Mouse (Mus musculus) forebrain, embryonic 15.5 days (tissue): Measurements from ENCODE around the gene Arnt2. TPM values are rescaled to one million over a fixed set of nuclear protein-coding genes. Genes with fewer than 3 reads are reported as not detected.

ENCODE experiments used
- ATAC-seq: fragments of 200-750 bp; cut with Nextera tagmentation; replicated peaks from 2 replicates; pipeline ENCODE4 v1.8.0; 2017; ENCODE audit warnings: mild to moderate bottlenecking, moderate TSS enrichment, moderate library complexity
- H3K27ac ChIP-seq: fragments of 300-500 bp; sonication (generic); replicated peaks from 2 replicates; pipeline ENCODE4 v1.5.1; 2015; ENCODE audit warnings: mild to moderate bottlenecking, inconsistent platforms
- H3K27me3 ChIP-seq: fragments of 300-500 bp; sonication (generic); 2 replicates; pipeline ENCODE4 v1.6.1; 2015; ENCODE audit warnings: inconsistent platforms
- H3K36me3 ChIP-seq: fragments of 300-500 bp; sonication (generic); 2 replicates; pipeline ENCODE4 v1.6.1; 2015; ENCODE audit warnings: mild to moderate bottlenecking, inconsistent platforms
- H3K4me1 ChIP-seq: fragments of 300-500 bp; sonication (generic); 2 replicates; pipeline ENCODE4 v1.6.1; 2015; ENCODE audit warnings: inconsistent platforms
- H3K4me2 ChIP-seq: fragments of 300-500 bp; sonication (generic); replicated peaks from 2 replicates; pipeline ENCODE4 v1.6.1; 2015; ENCODE audit warnings: mild to moderate bottlenecking, inconsistent platforms
- H3K4me3 ChIP-seq: fragments of 300-500 bp; sonication (generic); 2 replicates; pipeline ENCODE4 v1.5.1; 2015; ENCODE audit warnings: mild to moderate bottlenecking, inconsistent platforms
- H3K9ac ChIP-seq: fragments of 300-500 bp; sonication (generic); replicated peaks from 2 replicates; pipeline ENCODE4 v1.6.1; 2015; ENCODE audit warnings: mild to moderate bottlenecking, inconsistent platforms
- H3K9me3 ChIP-seq: fragments of 300-500 bp; sonication (generic); 2 replicates; pipeline ENCODE4 v1.6.1; 2016; ENCODE audit warnings: inconsistent platforms
- whole genome bisulfite sequencing: fragments of 180-500 bp; shearing (Covaris S2); methylation state at CpG from one replicate; pipeline ENCODE4 v1.1.7; 2015; ENCODE audit warnings: mixed read lengths; 5-methylcytosine and 5-hydroxymethylcytosine counted together
- polyA plus RNA-seq: library from polyadenylated mRNA; unstranded; fragments of >200 nt; fragmentation: Nextera tagmentation; extraction: Ambion mirVana; gene quantifications from 2 replicates; pipeline ENCODE4 v1.2.1, GENCODE M21; 2015

Arnt2 gene
- polyA plus RNA-seq, 1 experiment from 2014 or later, result 61.2 TPM

GRCm38 (mm10) chr7:84386472-84386871 is 23.5 kb downstream of the Arnt2 start:
- H3K4me1 ChIP-seq, result no peaks in the 10 kb centered on the region
- 42% methylated on average over 1 of the region's 1 CpGs for WGBS
- ATAC-seq, result no peak
- H3K36me3 ChIP-seq, result no peaks in the 10 kb centered on the region
- no peak overlapping the region for H3K4me3 ChIP-seq
- H3K9ac ChIP-seq, result no peak overlapping the region
- H3K9me3 ChIP-seq, result no peaks in the 10 kb centered on the region
- no peaks in the 10 kb centered on the region for H3K27me3 ChIP-seq
- H3K4me2 ChIP-seq, result no peak overlapping the region
- H3K27ac ChIP-seq, result no peak overlapping the region

GRCm38 (mm10) chr7:84384778-84385177 is 25.2 kb downstream of the Arnt2 start:
- H3K27me3 ChIP-seq, result no peaks in the 10 kb centered on the region
- H3K9ac ChIP-seq, result no peak overlapping the region
- no peaks in the 10 kb centered on the region for H3K36me3 ChIP-seq
- no peak overlapping the region for H3K4me2 ChIP-seq
- no peak overlapping the region for H3K4me3 ChIP-seq
- H3K4me1 ChIP-seq, result no peaks in the 10 kb centered on the region
- H3K9me3 ChIP-seq, result no peaks in the 10 kb centered on the region
- 95% methylated on average over 4 of the region's 4 CpGs for WGBS
- ATAC-seq, result no peak
- H3K27ac ChIP-seq, result no peak overlapping the region

- ATAC-seq, result no peak
- Histone ChIP-seq H3K4me2 (no peak overlapping the region), H3K9me3 (no peaks in the 10 kb centered on the region), H3K4me1 (no peaks in the 10 kb centered on the region), H3K36me3 (no peaks in the 10 kb centered on the region), H3K27me3 (no peaks in the 10 kb centered on the region), H3K9ac (no peak overlapping the region), H3K27ac (no peak overlapping the region), H3K4me3 (no peak overlapping the region)
- WGBS, result 94% methylated on average over 7 of the region's 7 CpGs
Observed at GRCm38 (mm10) chr7:84384086-84384485, 25.9 kb downstream of the Arnt2 start.

GRCm38 (mm10) chr7:84382346-84382745 is 27.6 kb downstream of the Arnt2 start:
- WGBS, result 88% methylated on average over 3 of the region's 3 CpGs
- Histone ChIP-seq H3K27ac (no peak overlapping the region), H3K36me3 (no peaks in the 10 kb centered on the region), H3K4me2 (no peak overlapping the region), H3K9me3 (no peaks in the 10 kb centered on the region), H3K4me1 (no peaks in the 10 kb centered on the region), H3K4me3 (no peak overlapping the region), H3K9ac (no peak overlapping the region), H3K27me3 (no peaks in the 10 kb centered on the region)
- ATAC-seq, result no peak

GRCm38 (mm10) chr7:84380810-84381209 is 29.2 kb downstream of the Arnt2 start:
- Histone ChIP-seq H3K4me1 (no peaks in the 10 kb centered on the region), H3K4me2 (no peak overlapping the region), H3K9ac (no peak overlapping the region), H3K9me3 (no peaks in the 10 kb centered on the region), H3K27me3 (no peaks in the 10 kb centered on the region), H3K36me3 (no peaks in the 10 kb centered on the region), H3K4me3 (no peak overlapping the region), H3K27ac (no peak overlapping the region)
- no peak for ATAC-seq

GRCm38 (mm10) chr7:84377330-84377729 is 32.6 kb downstream of the Arnt2 start:
- Histone ChIP-seq H3K27me3 (no peaks in the 10 kb centered on the region), H3K4me3 (no peak overlapping the region), H3K36me3 (no peaks in the 10 kb centered on the region), H3K4me1 (peaks cover 7% of the 10 kb centered on the region; the same call in 1 of the 2 replicates), H3K9ac (no peak overlapping the region), H3K27ac (no peak overlapping the region), H3K9me3 (no peaks in the 10 kb centered on the region), H3K4me2 (no peak overlapping the region)
- ATAC-seq, result no peak
- WGBS, result 77% methylated on average over 5 of the region's 5 CpGs

- WGBS, result 95% methylated on average over 4 of the region's 4 CpGs
- Histone ChIP-seq H3K9ac (no peak overlapping the region), H3K27me3 (no peaks in the 10 kb centered on the region), H3K9me3 (no peaks in the 10 kb centered on the region), H3K36me3 (no peaks in the 10 kb centered on the region), H3K27ac (no peak overlapping the region), H3K4me1 (peaks cover 16% of the 10 kb centered on the region; the same call in 1 of the 2 replicates), H3K4me2 (no peak overlapping the region), H3K4me3 (no peak overlapping the region)
- no peak for ATAC-seq
Observed at GRCm38 (mm10) chr7:84373691-84374090, 36.3 kb downstream of the Arnt2 start.

- Histone ChIP-seq H3K4me1 (peaks cover 16% of the 10 kb centered on the region; the same call in 1 of the 2 replicates), H3K27ac (peak overlapping the region; percentile 75), H3K9me3 (no peaks in the 10 kb centered on the region), H3K4me3 (no peak overlapping the region), H3K9ac (no peak overlapping the region), H3K27me3 (no peaks in the 10 kb centered on the region), H3K36me3 (no peaks in the 10 kb centered on the region), H3K4me2 (no peak overlapping the region)
- WGBS, result 96% methylated on average over 1 of the region's 1 CpGs
- ATAC-seq, result 0 out of 2 replicates have a peak, but pooled peaks have one; percentile 17
Observed at GRCm38 (mm10) chr7:84372871-84373270, 37.1 kb downstream of the Arnt2 start.

- Histone ChIP-seq H3K36me3 (no peaks in the 10 kb centered on the region), H3K9ac (no peak overlapping the region), H3K4me2 (no peak overlapping the region), H3K4me3 (no peak overlapping the region), H3K9me3 (no peaks in the 10 kb centered on the region), H3K4me1 (peaks cover 16% of the 10 kb centered on the region; the same call in 1 of the 2 replicates), H3K27me3 (no peaks in the 10 kb centered on the region), H3K27ac (peak overlapping the region; percentile 75)
- peak; percentile 39 for ATAC-seq
- 62% methylated on average over 7 of the region's 7 CpGs for WGBS
Observed at GRCm38 (mm10) chr7:84372280-84372679, 37.7 kb downstream of the Arnt2 start.

GRCm38 (mm10) chr7:84370911-84371592 is 38.9 kb downstream of the Arnt2 start:
- Histone ChIP-seq H3K36me3 (no peaks in the 10 kb centered on the region), H3K27ac (0 out of 2 replicates have a peak overlapping the region, but pooled peaks have one; percentile 75), H3K27me3 (no peaks in the 10 kb centered on the region), H3K4me1 (peaks cover 16% of the 10 kb centered on the region; the same call in 1 of the 2 replicates), H3K9me3 (no peaks in the 10 kb centered on the region), H3K9ac (no peak overlapping the region), H3K4me2 (0 out of 2 replicates have a peak overlapping the region, but pooled peaks have one; percentile 3), H3K4me3 (no peak overlapping the region)
- WGBS, result 78% methylated on average over 6 of the region's 6 CpGs
- ATAC-seq, result no peak

- ATAC-seq, result no peak; the same call in 1 of the 2 replicates
- no peak overlapping the region for H3K4me3 ChIP-seq
- H3K4me2 ChIP-seq, result no peak overlapping the region
- H3K27ac ChIP-seq, result no peak overlapping the region
- peaks cover 8% of the 10 kb centered on the region; the same call in 1 of the 2 replicates for H3K4me1 ChIP-seq
- no peaks in the 10 kb centered on the region for H3K9me3 ChIP-seq
- no peaks in the 10 kb centered on the region for H3K27me3 ChIP-seq
- H3K9ac ChIP-seq, result no peak overlapping the region
- no peaks in the 10 kb centered on the region for H3K36me3 ChIP-seq
- WGBS, result 19% methylated on average over 4 of the region's 4 CpGs
Observed at GRCm38 (mm10) chr7:84366251-84366650, 43.7 kb downstream of the Arnt2 start.

GRCm38 (mm10) chr7:84362711-84363110 is 47.3 kb downstream of the Arnt2 start:
- H3K4me3 ChIP-seq, result no peak overlapping the region
- 31% methylated on average over 2 of the region's 2 CpGs for WGBS
- no peak overlapping the region for H3K9ac ChIP-seq
- peaks cover 7% of the 10 kb centered on the region; the same call in 1 of the 2 replicates for H3K4me1 ChIP-seq
- ATAC-seq, result no peak
- no peak overlapping the region for H3K4me2 ChIP-seq
- H3K27ac ChIP-seq, result no peak overlapping the region
- H3K9me3 ChIP-seq, result no peaks in the 10 kb centered on the region
- H3K27me3 ChIP-seq, result no peaks in the 10 kb centered on the region
- 0 out of 2 replicates have a peak, but pooled peaks cover 8% of the 10 kb centered on the region for H3K36me3 ChIP-seq
